Mouse (Mus musculus) macrophage (primary cell): ENCODE results near the gene Teddm1b. TPM values are rescaled to one million over a fixed set of nuclear protein-coding genes. Genes with fewer than 3 reads are reported as not detected.

Experiments
- H3K27ac ChIP-seq: fragments of 350-480 bp; formaldehyde crosslinking; 2 replicates; pipeline ENCODE4 v1.9.0; 2021
- H3K36me3 ChIP-seq: fragments of 350-480 bp; formaldehyde crosslinking; 2 replicates; pipeline ENCODE4 v1.9.0; 2021; ENCODE audit errors: inconsistent target
- H3K4me3 ChIP-seq: fragments of 350-480 bp; formaldehyde crosslinking; 2 replicates; pipeline ENCODE4 v1.9.0; 2021; ENCODE audit errors: inconsistent target
- H3K79me2 ChIP-seq: fragments of 350-480 bp; formaldehyde crosslinking; 2 replicates; pipeline ENCODE4 v1.9.0; 2021; ENCODE audit errors: inconsistent target
- WGBS: methylation state at CpG from one replicate; pipeline ENCODE4 v1.1.7; 2026; ENCODE audit warnings: inconsistent platforms; ENCODE audit not compliant: missing documents; 5-methylcytosine and 5-hydroxymethylcytosine counted together
- polyA plus RNA-seq: library from polyadenylated mRNA; stranded (reverse); fragments of 250-400 nt; gene quantifications from 3 replicates; pipeline ENCODE4 v1.2.4, GENCODE M21; 2018; ENCODE audit warnings: inconsistent platforms

Gene Teddm1b
- polyA plus RNA-seq, 1 experiment from 2014 or later = not detected

GRCm38 (mm10) chr1:153894979-153895378 lies 20.8 kb downstream of the Teddm1b start:
- H3K4me3 ChIP-seq = no peak overlapping the region
- no peaks in the 10 kb centered on the region for H3K36me3 ChIP-seq
- no peak overlapping the region for H3K27ac ChIP-seq
- no peaks in the 10 kb centered on the region for H3K79me2 ChIP-seq
- WGBS = 39% methylated on average over 5 of the region's 5 CpGs

GRCm38 (mm10) chr1:153897196-153897595 lies 23.1 kb downstream of the Teddm1b start:
- H3K79me2 ChIP-seq = peaks cover 17% of the 10 kb centered on the region
- WGBS = 94% methylated on average over 8 of the region's 8 CpGs
- H3K4me3 ChIP-seq = no peak overlapping the region
- H3K27ac ChIP-seq = no peak overlapping the region
- no peaks in the 10 kb centered on the region for H3K36me3 ChIP-seq

GRCm38 (mm10) chr1:153898989-153899730 lies 25.0 kb downstream of the Teddm1b start:
- H3K27ac ChIP-seq = peak overlapping the region; percentile 62
- peaks cover 16% of the 10 kb centered on the region for H3K36me3 ChIP-seq
- peak overlapping the region; percentile 81 for H3K4me3 ChIP-seq
- peaks cover 31% of the 10 kb centered on the region for H3K79me2 ChIP-seq
- 27% methylated on average over 22 of the region's 22 CpGs for WGBS

- peak within 1 kb of the TSS; percentile 62 for H3K27ac ChIP-seq
- H3K4me3 ChIP-seq = peak within 1 kb of the TSS; percentile 81
- under 1% methylated on average over 42 of the region's 51 CpGs for WGBS
- peaks cover 31% of the 10 kb centered on the region for H3K79me2 ChIP-seq
- peaks cover 23% of the 10 kb centered on the region for H3K36me3 ChIP-seq
Observed at GRCm38 (mm10) chr1:153899731-153900380, 25.7 kb downstream of the Teddm1b start, which contains the start of the genes Glul and Teddm2. Gene Glul (plus strand): TSS chr1:153899944. Gene Teddm2 (minus strand): TSS chr1:153900228.

DNA sequence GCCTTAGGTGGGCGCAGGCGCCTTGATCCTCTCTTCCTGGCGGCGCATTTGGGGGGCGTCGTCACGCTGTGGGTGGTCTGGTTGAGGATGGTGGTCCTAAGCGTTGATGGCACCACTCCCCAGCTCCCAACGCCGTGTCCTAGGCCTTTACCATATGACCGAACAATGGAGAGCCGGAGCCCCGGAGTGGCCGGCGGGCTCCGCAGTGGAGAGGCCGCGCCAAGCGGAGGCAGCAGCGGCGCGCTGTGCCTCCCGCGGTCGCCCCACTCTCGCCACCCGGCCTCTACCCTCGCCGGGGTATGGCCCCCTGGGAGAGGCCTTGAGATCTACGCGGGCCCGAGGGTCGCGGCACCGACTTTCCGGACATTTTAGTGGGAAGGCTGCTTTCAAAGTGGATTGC lies 26.2 kb downstream of the Teddm1b start:
- H3K79me2 ChIP-seq = peaks cover 31% of the 10 kb centered on the region
- H3K27ac ChIP-seq = peak overlapping the region; percentile 55
- peaks cover 28% of the 10 kb centered on the region for H3K36me3 ChIP-seq
- WGBS = under 1% methylated on average over 36 of the region's 36 CpGs
- H3K4me3 ChIP-seq = peak overlapping the region; percentile 81

DNA sequence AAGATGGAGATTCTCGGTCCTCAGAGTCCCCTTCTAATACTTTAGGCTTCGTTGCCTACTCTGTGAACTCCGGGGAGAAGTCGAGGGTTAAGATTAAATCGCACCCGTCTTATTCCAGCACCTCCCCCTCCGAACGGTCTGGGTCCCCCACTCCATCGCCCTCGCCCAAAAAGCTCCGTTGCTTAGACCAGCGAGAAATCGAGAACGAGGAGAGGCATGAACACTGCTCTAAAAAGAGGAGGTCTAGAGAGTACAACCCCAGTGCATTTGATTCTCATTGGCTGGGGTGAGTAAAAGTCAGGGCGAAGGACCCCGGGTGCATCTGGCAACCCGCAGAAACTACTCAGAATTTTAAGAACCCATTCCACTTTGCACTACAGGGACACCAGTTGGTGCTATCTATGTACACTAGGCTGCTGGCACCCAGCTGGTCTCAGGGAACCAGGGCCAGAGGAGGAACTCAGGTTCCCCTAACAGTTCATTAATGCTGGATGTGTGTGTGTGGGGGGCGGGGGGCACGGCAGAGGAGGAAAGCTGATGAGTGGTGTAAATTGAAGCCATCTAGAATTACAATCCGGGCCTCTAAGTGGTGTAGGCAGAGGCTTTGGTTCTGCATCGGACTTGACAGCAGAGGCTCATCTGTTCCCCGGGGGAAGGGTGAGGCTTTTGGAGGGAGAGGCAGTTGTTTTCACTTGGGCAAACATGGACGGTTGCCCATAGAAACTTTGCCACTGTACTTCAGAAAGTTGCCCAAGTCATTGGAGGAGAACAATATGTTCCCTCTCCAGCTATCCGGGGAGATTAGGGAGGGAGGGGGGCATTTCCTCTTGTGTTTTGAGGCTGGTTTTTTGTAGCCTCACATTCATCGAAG lies 26.9 kb downstream of the Teddm1b start:
- peaks cover 31% of the 10 kb centered on the region for H3K79me2 ChIP-seq
- peak overlapping the region; percentile 81 for H3K4me3 ChIP-seq
- peak overlapping the region; percentile 34 for H3K27ac ChIP-seq
- 4% methylated on average over 25 of the region's 25 CpGs for WGBS
- peaks cover 35% of the 10 kb centered on the region for H3K36me3 ChIP-seq

DNA sequence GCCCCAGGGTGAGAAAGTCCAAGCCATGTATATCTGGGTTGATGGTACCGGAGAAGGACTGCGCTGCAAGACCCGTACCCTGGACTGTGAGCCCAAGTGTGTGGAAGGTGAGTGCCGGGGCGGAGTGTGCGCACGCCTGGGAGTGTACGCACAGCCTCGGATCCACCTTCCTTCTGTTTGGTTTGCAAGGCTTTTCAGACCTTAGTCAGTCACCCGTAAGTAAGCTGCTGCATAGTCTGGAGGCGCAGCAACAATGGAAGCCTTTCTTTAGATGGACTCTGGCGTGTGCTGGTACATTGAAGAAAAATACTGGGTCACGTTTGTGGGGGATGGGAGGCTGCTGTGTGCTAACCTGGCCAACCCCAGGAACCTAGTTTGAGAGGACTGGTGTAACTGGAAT lies 28.9 kb downstream of the Teddm1b start:
- H3K79me2 ChIP-seq = peaks cover 31% of the 10 kb centered on the region
- H3K36me3 ChIP-seq = peaks cover 55% of the 10 kb centered on the region
- no peak overlapping the region for H3K27ac ChIP-seq
- WGBS = 96% methylated on average over 13 of the region's 13 CpGs
- H3K4me3 ChIP-seq = no peak overlapping the region

DNA sequence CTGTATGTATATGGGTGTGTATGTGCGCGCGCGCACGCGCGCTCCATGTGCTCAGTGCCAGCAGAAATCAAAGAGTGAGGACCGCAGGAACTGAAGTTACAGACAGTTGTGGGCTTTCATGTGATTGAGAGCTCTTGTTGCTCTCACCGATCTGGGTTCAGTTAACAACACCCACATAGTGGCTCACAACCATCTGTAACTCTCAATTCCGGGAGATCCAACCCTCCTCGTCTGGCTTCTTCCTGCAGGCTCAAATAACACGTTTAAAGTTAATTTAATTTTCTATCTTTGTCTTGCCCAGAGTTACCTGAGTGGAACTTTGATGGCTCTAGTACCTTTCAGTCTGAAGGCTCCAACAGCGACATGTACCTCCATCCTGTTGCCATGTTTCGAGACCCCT lies 30.1 kb downstream of the Teddm1b start:
- H3K79me2 ChIP-seq = peaks cover 31% of the 10 kb centered on the region
- WGBS = 96% methylated on average over 14 of the region's 14 CpGs
- H3K36me3 ChIP-seq = peaks cover 63% of the 10 kb centered on the region
- no peak overlapping the region for H3K27ac ChIP-seq
- H3K4me3 ChIP-seq = no peak overlapping the region

DNA sequence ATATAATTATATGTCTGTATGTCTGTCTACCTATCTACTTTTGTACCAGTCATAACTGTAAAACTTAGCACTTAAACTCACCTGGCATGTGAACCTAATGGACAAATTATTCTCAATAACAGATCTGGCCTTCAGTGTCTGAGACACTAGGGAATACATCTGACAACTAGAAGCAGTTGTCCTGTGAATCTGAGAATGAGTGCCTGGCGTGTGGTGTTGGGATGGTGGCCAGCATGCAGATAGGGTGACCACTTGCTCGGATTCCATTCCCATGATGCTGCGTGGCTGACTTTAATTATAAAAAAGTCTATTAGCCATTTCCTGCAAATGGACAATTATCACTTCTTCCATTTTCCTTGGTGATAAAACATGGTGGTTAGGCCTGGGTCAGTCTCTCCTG lies 31.7 kb downstream of the Teddm1b start:
- peaks cover 63% of the 10 kb centered on the region for H3K36me3 ChIP-seq
- H3K79me2 ChIP-seq = peaks cover 26% of the 10 kb centered on the region
- WGBS = 95% methylated on average over 3 of the region's 3 CpGs
- no peak overlapping the region for H3K4me3 ChIP-seq
- no peak overlapping the region for H3K27ac ChIP-seq

DNA sequence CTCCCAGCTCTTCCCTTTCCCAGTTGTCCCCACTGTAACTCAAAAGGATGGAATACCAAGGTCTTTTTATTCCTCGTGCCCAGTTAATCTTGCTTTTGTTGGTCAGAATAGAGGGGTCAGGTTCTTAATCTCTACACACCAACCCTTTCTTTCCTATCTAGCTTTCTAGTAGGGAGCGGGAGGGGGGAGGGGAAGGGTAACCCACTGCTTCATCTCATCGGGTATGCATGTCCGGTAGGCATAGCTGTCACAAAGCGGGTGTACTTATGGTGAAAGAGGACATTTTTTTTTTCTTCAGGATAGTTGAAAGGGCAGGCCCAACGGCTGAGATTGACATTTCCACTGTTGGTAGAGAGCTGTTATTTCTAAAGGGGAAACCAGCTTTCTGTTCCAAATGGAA lies 34.1 kb downstream of the Teddm1b start:
- Histone ChIP-seq H3K27ac (no peak overlapping the region), H3K4me3 (no peak overlapping the region)
- WGBS = 67% methylated on average over 6 of the region's 6 CpGs

GRCm38 (mm10) chr1:153908741-153909140 lies 34.6 kb downstream of the Teddm1b start:
- no peak overlapping the region for H3K27ac ChIP-seq
- H3K79me2 ChIP-seq = no peaks in the 10 kb centered on the region
- no peak overlapping the region for H3K4me3 ChIP-seq
- WGBS = 92% methylated on average over 4 of the region's 4 CpGs
- H3K36me3 ChIP-seq = peaks cover 51% of the 10 kb centered on the region

More for the DNA sequence above, 34.1 kb downstream of the Teddm1b start:
- peaks cover 3% of the 10 kb centered on the region; the same call in 1 of the 2 replicates for H3K79me2 ChIP-seq
- H3K36me3 ChIP-seq = peaks cover 57% of the 10 kb centered on the region

DNA sequence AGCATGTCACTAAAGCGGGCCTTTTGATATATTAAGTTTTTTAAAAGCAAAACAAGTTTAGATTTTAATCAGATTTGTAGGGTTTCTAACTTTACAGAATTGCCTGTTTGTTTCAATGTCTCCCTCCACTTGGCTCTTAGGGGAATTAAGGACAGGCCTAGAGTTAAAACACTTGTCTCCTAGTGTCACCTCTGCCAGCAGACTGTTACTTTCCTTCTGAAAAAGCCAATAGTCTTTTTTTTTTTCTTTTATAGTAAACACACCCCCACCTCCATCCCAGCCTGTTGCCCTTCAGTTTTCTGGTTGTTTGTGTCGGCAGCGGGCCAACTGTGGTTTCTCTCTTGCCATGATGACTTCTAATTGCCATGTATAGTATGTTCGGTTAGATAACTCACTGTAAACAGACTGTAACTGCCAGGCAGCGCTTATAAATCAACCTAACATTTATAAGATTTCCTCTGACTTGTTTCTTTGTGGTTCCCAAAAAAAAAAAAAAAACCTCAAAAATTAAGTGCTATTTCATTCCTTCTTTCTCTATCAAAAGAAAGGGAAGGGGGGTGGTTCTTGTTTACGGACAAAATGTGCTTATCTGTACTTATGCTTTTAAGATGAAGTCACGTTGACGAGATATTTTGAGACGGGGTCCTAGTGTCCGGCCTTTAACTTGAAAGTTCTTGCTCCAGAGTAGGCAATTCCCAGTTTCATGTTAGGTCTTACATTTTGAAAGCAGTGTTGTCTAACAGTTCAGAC lies 35.2 kb downstream of the Teddm1b start:
- 50% methylated on average over 10 of the region's 10 CpGs for WGBS
- H3K79me2 ChIP-seq = no peaks in the 10 kb centered on the region
- H3K27ac ChIP-seq = 0 out of 2 replicates have a peak overlapping the region, but pooled peaks have one; percentile 41
- H3K4me3 ChIP-seq = no peak overlapping the region
- peaks cover 45% of the 10 kb centered on the region for H3K36me3 ChIP-seq

DNA sequence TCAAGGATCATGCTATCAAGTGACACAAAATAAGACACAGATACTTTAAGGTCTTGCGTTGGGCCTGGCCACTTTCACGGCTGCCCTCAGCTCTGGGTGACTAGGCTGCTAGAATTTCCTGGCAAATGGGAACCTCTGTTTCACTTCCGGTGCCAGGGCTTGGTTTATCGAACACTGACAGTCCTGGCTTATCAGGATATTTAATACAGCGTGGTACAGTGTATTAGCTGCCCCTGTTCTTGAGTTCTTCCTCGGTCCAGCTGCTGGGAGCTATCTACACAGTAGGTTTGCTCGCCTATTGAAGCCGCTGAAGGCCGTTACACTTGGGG lies 35.8 kb downstream of the Teddm1b start:
- 55% methylated on average over 9 of the region's 9 CpGs for WGBS
- Histone ChIP-seq H3K27ac (peak overlapping the region; percentile 41), H3K79me2 (no peaks in the 10 kb centered on the region), H3K36me3 (peaks cover 40% of the 10 kb centered on the region), H3K4me3 (no peak overlapping the region)

GRCm38 (mm10) chr1:153910423-153910822 lies 36.3 kb downstream of the Teddm1b start:
- peaks cover 35% of the 10 kb centered on the region for H3K36me3 ChIP-seq

More at GRCm38 (mm10) chr1:153910423-153910822, 36.3 kb downstream of the Teddm1b start:
- H3K27ac ChIP-seq = peak overlapping the region; percentile 41
- H3K79me2 ChIP-seq = no peaks in the 10 kb centered on the region
- WGBS = 27% methylated on average over 5 of the region's 5 CpGs
- no peak overlapping the region for H3K4me3 ChIP-seq
